Mouse (Mus musculus) right cerebral cortex, postnatal 14 days (tissue): ENCODE measurements at regions not wholly inside any gene's neighbourhood (a gene's known extent, or its start where the extent isn't known, plus 50 kb on each side); places are given as distances from the start of the nearest gene placed in this dataset.

Source experiments
- DNase-seq: peaks from one replicate; pipeline ENCODE4 v3.0.0; 2022

DNA sequence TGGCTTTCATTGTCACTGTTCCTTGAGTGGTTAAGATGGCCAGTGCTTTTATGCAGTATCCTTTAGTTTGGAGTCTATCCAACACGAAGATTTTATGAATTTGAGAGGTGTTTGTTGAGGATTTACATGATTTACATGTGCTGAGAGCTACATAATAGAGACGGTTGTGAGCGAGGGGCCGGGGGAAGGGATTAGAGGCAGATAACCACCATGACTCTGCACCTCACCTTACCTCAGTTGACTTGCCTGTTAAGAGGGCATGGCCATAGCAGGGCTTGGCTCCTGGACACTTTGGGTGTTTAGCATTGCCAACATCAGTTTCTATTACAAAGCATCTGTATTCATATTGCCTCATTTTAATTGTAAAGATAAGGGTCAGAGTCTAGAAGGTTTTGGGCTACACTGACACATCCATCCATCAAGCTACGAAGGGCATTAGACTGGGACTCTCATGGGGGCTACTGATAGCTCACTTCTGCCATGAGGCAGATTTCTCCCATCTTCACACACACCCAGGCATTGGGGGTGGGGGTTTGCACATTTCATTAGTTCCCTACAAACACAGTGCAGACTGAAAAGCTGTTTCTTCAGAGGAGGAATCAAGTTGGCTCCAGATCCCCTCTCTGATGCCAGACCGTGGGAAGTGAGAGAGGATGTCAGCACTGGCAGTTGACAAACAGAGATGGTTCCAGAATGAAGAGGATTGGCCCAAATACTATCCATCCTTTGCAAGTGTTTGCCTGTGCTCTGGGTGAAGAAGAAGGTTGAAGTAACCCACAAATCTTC is 139.9 kb downstream of the Gm11011 start:
- DNase-seq = peak; percentile 10

- DNase-seq = no peak
These were observed 141.7 kb downstream of the Gm11011 start for GRCm38 (mm10) chr2:169445877-169446276.

GRCm38 (mm10) chr2:169445371-169445770 is 142.2 kb downstream of the Gm11011 start:
- no peak for DNase-seq

DNA sequence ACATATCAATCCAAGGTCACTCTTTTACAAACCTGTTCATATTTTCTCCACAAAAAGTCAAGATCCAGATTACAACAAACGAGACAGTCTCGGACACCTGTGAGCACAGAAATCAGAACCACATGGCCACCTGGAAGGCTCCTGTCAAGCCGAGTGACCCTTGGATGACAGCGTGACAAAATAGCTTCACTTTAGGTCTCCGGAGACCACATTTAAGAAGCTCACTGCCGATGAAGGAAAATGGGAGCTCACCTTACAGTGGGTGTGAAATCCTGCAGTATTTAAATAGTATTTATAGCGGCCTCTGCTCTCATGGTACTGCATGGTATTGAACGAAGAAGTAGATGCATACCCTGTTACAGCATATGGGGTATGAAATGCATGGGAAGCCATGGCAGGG is 144.3 kb downstream of the Gm11011 start:
- DNase-seq = no peak

DNA sequence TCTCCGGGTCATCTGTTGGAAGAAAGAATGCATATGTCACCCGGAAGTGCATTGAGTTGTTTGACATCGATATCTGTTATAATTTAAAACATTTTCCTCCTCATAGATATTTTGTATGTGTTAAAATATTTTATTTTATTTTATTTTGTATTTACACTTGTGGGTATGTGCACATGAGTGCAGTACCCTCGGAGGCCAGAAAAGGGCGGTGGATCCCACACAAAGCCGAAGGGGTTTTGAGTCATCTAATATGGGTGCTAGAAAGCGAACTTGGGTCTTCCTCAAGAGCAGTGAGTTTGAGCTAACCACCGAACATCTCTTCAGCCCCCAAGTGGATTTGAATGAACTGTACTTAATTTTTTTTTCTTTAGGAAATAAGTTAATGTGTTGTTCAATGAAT is 156.0 kb downstream of the Gm11011 start:
- no peak for DNase-seq

- DNase-seq = no peak
These were observed 158.1 kb downstream of the Gm11011 start for GRCm38 (mm10) chr2:169429411-169429810.

- no peak for DNase-seq
These were observed 163.2 kb downstream of the Gm11011 start for GRCm38 (mm10) chr2:169424166-169424920.

DNA sequence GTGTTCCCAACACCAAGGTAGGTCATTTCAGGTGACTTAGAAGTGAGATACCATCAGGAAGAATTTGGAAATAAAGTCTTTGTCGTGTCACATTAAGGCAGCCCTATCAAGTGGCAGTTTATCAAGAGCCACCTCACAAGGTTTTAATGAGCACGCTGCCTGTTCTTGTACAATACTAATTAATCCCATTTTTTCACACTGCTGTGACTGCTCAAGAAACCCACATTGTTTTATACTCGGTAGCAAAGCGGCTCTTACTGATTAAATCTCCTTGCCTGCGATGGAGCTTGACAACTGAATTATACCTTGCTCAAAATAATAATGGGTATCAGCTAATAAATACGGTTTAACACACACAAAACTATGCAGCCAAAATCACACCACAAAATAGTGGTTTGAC is 175.2 kb downstream of the Gm11011 start:
- no peak for DNase-seq

DNA sequence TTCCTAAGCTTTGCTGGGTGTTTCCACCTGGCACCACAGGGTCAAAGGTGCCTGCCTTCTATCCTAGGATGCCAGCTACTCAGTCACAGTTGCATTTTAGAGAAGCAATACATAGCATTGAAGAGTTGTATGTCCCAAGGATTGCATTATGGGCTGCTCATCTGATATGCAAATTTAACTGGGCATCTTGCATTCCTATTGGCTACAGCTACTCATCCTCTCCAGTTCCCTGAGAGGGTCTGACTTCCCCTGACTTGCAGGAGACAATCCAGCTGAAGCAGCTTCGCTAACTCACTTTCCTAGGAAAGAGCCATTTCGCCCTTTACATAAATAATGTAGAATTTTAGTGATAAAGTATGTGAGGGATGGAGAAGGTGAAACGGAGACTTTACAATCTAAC is 177.5 kb downstream of the Gm11011 start:
- DNase-seq = no peak

DNA sequence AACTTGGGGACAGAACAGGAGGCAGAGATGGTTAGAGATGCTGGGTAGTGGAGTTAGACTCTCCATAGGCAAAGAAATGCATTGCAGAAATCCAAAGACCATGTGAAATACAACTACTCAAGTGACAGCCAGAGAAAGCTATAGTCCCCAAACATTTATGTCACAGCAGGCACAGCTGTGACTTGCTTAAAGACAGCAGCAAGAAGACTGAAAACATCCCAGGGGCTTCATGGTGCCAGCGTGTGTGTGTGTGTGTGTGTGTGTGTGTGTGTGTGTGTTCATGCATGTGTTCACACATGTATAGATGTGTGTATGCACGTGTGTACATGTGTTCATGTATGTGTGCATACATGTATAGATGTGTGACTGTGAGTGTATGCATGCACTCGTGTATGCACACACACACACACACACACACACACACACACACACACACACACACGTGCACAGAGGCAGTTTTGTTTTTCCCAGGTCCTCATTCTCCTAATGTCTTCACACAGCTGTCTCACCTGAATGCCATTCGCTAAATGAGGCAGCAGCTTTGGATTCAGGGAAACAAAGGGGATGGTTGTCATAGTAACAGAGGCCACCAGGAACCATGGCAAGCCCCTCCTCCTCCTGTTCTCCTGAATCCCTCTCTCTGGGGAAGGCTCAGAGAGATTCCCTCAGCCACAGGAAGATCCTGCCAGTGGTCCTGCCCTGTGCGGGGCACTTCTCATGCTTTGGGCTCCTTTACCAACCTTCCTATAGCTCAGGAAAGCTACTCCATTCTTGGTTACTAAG is 182.4 kb downstream of the Gm11011 start:
- no peak for DNase-seq

- no peak for DNase-seq
These were observed 189.8 kb downstream of the Gm11011 start for GRCm38 (mm10) chr2:169397758-169398157.

GRCm38 (mm10) chr2:169397013-169397412 is 190.5 kb downstream of the Gm11011 start:
- DNase-seq = no peak

DNA sequence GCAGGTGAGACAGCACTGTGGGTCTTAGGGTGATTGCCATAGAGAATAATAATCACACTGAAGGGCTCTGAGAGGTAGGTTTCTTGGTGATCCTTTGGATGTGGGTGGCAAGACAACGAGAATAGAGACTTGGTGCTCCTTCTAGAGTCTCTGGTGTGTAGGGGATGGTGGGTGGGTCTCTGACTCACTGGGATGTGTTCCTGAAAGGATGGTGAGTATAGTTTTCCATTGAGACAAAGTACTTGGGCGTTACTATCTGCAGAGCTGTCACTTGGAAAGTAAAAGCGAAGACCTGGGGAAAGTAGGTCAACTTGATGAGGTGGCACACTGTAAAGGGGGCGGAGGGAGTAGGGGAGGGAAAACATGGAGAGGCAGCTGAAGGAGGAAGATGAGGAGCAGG is 191.3 kb downstream of the Gm11011 start:
- no peak for DNase-seq

- DNase-seq = no peak
These were observed 197.9 kb downstream of the Gm11011 start for GRCm38 (mm10) chr2:169389611-169390010.

GRCm38 (mm10) chr2:169388569-169388968 is 199.0 kb downstream of the Gm11011 start:
- no peak for DNase-seq

GRCm38 (mm10) chr2:169387765-169388518 is 199.6 kb downstream of the Gm11011 start:
- no peak for DNase-seq

- no peak for DNase-seq
These were observed 203.8 kb downstream of the Gm11011 start for GRCm38 (mm10) chr2:169383701-169384100.

- DNase-seq = no peak
These were observed 214.5 kb downstream of the Gm11011 start for GRCm38 (mm10) chr2:169373069-169373468.

DNA sequence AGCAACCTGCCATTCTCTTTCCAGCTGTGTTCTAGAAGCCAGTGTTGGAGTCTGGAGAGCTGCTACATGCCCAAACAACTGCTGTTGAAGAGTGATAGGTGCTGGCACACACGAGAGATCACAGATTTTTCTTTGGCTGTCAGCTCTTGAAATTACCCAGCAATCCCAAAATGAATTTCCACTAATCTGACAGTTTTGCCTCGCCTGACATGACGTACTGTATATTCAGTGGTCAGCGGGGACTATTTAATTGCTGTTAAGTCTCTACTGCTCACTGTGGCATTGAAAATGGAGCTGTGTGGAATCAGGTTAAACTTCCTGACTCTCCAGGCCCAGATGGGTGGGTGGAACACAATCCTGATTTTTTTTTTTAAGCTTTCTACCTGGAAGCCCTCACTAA is 222.5 kb downstream of the Gm11011 start:
- no peak for DNase-seq

GRCm38 (mm10) chr2:169360272-169360671 is 227.3 kb downstream of the Gm11011 start:
- DNase-seq = peak; percentile 35

GRCm38 (mm10) chr2:169357400-169357799 is 230.1 kb downstream of the Gm11011 start:
- no peak for DNase-seq

DNA sequence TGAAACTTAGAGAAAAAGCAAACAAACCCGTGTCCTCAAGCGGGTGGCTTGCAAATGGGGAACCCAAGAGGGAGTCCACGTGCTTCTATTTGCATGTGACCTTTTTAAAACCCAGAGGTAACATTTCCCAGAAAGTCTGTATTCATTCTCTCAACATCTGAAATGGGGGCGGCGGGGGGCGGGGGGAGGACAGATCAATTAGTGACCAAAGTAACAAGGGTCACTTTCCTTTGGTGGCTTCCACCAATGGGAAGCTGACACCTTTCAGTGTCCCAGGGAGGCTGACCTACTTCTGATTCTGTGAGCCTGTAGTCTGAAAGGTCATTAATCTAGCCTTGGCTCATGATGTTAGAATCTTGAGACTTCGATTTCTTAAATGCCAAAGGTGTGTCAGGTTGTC is 236.0 kb downstream of the Gm11011 start:
- no peak for DNase-seq

GRCm38 (mm10) chr2:169346107-169346506 is 241.4 kb downstream of the Gm11011 start:
- no peak for DNase-seq
